Mouse (Mus musculus) embryonic facial prominence, embryonic 15.5 days (tissue): ENCODE measurements around the gene Leng8. TPM values are rescaled to one million over a fixed set of nuclear protein-coding genes. Genes with fewer than 3 reads are reported as not detected.

Experiments used
- ATAC-seq: fragments of 200-750 bp; cut with Nextera tagmentation; 2 replicates; pipeline ENCODE4 v1.8.0; 2017; ENCODE audit warnings: low read depth, moderate TSS enrichment; ENCODE audit not compliant: insufficient number of reproducible peaks, low FRiP score, low TSS enrichment
- H3K27ac ChIP-seq: fragments of 300-500 bp; sonication (generic); replicated peaks from 2 replicates; pipeline ENCODE4 v1.5.1; 2015; ENCODE audit warnings: mild to moderate bottlenecking, inconsistent platforms
- H3K27me3 ChIP-seq: fragments of 300-500 bp; sonication (generic); 2 replicates; pipeline ENCODE4 v1.6.1; 2015; ENCODE audit warnings: inconsistent platforms
- H3K36me3 ChIP-seq: fragments of 300-500 bp; sonication (generic); 2 replicates; pipeline ENCODE4 v1.6.1; 2015; ENCODE audit warnings: mild to moderate bottlenecking, inconsistent platforms
- H3K4me1 ChIP-seq: fragments of 300-500 bp; sonication (generic); 2 replicates; pipeline ENCODE4 v1.6.1; 2015; ENCODE audit warnings: inconsistent platforms
- H3K4me2 ChIP-seq: fragments of 300-500 bp; sonication (generic); replicated peaks from 2 replicates; pipeline ENCODE4 v1.6.1; 2015; ENCODE audit warnings: mild to moderate bottlenecking, inconsistent platforms
- H3K4me3 ChIP-seq: fragments of 300-500 bp; sonication (generic); replicated peaks from 2 replicates; pipeline ENCODE4 v1.5.1; 2015; ENCODE audit warnings: mild to moderate bottlenecking, inconsistent platforms
- H3K9ac ChIP-seq: fragments of 300-500 bp; sonication (generic); 2 replicates; pipeline ENCODE4 v1.6.1; 2015; ENCODE audit warnings: inconsistent platforms
- H3K9me3 ChIP-seq: fragments of 300-500 bp; sonication (generic); replicated peaks from 2 replicates; pipeline ENCODE4 v1.6.1; 2016; ENCODE audit warnings: inconsistent platforms
- whole genome bisulfite sequencing: fragments of 180-500 bp; shearing (Covaris S2); methylation state at CpG from one replicate; pipeline ENCODE4 v1.1.7; 2015; 5-methylcytosine and 5-hydroxymethylcytosine counted together
- polyA plus RNA-seq: library from polyadenylated mRNA; unstranded; fragments of >200 nt; fragmentation: Nextera tagmentation; extraction: Ambion mirVana; gene quantifications from 2 replicates; pipeline ENCODE4 v1.2.1, GENCODE M21; 2015

The Leng8 gene
- polyA plus RNA-seq, 1 experiment from 2014 or later: 82.2 TPM

- no peaks in the 10 kb centered on the region for H3K9me3 ChIP-seq
- H3K4me3 ChIP-seq: no peak overlapping the region
- no peak for ATAC-seq
- no peaks in the 10 kb centered on the region for H3K36me3 ChIP-seq
- H3K4me1 ChIP-seq: peaks cover 16% of the 10 kb centered on the region
- H3K27ac ChIP-seq: no peak overlapping the region
- H3K27me3 ChIP-seq: no peaks in the 10 kb centered on the region
- no peak overlapping the region; the same call in 1 of the 2 replicates for H3K9ac ChIP-seq
- no peak overlapping the region for H3K4me2 ChIP-seq
- 34% methylated on average over 6 of the region's 6 CpGs for WGBS
These were observed 8.0 kb upstream of the Leng8 start for GRCm38 (mm10) chr7:4128860-4129259.

DNA sequence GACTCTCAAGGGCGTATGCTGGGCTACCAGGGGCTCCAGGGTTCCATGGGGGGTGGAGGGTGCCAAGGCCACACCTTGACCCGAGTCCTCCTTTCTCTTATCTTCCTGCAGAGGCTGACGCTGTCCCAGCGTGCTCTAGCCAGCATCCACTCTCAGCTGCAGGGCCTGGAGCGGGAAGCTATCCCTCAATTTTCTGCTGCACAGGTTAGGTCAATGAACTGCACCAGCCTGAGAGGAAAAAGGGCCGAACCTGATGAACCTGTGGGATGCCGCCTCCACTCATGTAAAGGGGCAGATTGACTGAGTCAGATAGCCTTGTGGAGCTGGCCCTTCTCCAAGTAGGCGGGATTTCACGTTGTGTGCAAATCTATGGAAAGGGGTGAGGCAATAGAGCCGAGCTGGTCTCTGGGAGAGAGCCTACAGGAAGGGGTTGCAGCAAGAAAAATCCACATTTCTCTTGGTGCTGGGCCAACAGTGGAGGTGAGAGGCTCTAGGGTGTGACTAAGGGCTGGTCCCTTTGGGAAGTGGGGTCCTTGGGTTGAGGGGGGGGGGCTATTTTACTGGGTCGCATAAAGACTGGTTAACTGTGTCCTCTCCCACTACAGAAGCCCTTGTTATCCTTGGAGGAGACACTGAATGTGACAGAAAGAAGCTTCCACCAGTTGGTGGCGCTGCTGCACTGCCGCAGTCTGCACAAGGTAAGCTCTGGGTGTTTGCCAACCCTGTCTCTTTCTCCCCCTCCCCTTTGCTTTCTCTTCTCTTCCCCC, 6.0 kb upstream of the Leng8 start:
- Histone ChIP-seq H3K9ac (no peak overlapping the region), H3K4me1 (peaks cover 7% of the 10 kb centered on the region; the same call in 1 of the 2 replicates), H3K27me3 (no peaks in the 10 kb centered on the region), H3K4me2 (peak overlapping the region; percentile 24; the same call in 1 of the 2 replicates), H3K4me3 (no peak overlapping the region), H3K9me3 (no peaks in the 10 kb centered on the region), H3K36me3 (no peaks in the 10 kb centered on the region), H3K27ac (0 out of 2 replicates have a peak overlapping the region, but pooled peaks have one; percentile 17)
- peak; percentile 17; the same call in 1 of the 2 replicates for ATAC-seq
- WGBS: 36% methylated on average over 13 of the region's 13 CpGs

DNA sequence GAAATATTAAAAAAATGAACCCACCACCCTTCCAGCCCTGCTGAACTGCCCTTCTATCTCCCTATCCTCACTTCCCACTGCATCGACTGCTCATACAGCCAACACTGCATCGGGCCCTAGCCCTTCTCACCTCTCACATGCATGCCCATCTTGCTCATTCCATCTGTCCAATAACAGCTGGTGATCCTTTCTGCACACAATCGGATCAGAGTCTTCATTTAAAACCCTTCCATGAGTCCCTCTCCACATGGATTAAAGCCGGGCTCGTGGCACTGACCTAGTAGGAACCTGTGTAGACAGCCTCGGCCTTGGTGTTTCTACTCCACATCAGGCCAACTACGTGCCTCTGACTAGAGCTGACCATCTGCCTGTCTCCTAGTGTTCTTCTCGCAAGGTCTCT, 4.9 kb upstream of the Leng8 start:
- no peak for ATAC-seq
- no peak overlapping the region for H3K9ac ChIP-seq

DNA sequence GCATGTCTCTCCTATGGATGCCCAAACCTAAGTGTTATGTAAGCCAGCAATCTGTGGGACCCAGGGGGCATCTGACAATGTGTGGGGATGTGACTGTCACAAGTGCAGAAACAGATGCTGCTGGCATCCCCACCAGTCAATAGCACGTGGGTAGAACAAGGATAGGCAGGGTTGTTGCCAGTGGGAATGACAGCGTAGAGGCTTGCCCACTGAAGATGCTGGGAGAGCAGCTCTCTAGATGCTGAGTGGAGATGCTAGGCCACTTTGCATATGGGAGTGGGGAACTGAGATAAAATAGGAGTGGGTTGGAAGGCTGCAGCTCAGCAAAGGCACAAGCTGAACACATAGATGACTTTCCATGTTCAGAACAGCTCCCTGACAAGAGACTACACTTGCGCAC, 4.3 kb upstream of the Leng8 start:
- Histone ChIP-seq H3K9me3 (no peaks in the 10 kb centered on the region), H3K36me3 (no peaks in the 10 kb centered on the region), H3K9ac (no peak overlapping the region), H3K4me3 (no peak overlapping the region), H3K4me1 (peaks cover 8% of the 10 kb centered on the region), H3K27ac (no peak overlapping the region), H3K27me3 (no peaks in the 10 kb centered on the region), H3K4me2 (no peak overlapping the region)
- WGBS: 89% methylated on average over 3 of the region's 3 CpGs
- no peak for ATAC-seq

More for the DNA sequence above, 4.9 kb upstream of the Leng8 start:
- no peak overlapping the region for H3K4me2 ChIP-seq
- H3K9me3 ChIP-seq: no peaks in the 10 kb centered on the region
- WGBS: 88% methylated on average over 8 of the region's 8 CpGs
- H3K27me3 ChIP-seq: no peaks in the 10 kb centered on the region
- no peaks in the 10 kb centered on the region for H3K36me3 ChIP-seq
- peaks cover 7% of the 10 kb centered on the region; the same call in 1 of the 2 replicates for H3K4me1 ChIP-seq
- H3K27ac ChIP-seq: no peak overlapping the region
- no peak overlapping the region for H3K4me3 ChIP-seq

DNA sequence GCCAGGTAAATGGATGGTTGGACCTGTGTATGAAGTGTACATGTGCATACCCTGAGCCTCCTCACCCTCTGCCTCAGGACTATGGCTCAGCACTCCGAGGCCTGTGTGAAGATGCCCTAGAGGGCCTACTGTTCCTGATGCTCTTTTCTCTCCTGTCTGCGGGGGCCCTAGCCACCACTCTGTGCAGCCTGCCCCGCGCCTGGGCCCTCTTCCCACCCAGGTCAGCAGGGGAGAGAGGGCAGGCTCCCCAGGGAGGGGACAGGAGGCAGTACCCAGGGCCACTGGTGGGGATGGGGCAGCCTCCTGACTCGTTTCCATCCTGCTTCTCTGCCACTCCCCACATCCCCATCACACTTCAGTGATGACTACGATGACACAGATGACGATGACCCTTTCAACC, 3.8 kb upstream of the Leng8 start:
- Histone ChIP-seq H3K27me3 (no peaks in the 10 kb centered on the region), H3K4me2 (no peak overlapping the region), H3K9ac (no peak overlapping the region), H3K4me3 (no peak overlapping the region), H3K27ac (no peak overlapping the region), H3K36me3 (no peaks in the 10 kb centered on the region), H3K4me1 (peaks cover 12% of the 10 kb centered on the region), H3K9me3 (no peaks in the 10 kb centered on the region)
- 83% methylated on average over 7 of the region's 7 CpGs for WGBS
- ATAC-seq: no peak

- no peak overlapping the region for H3K4me2 ChIP-seq
- no peak overlapping the region for H3K4me3 ChIP-seq
- peaks cover 19% of the 10 kb centered on the region for H3K4me1 ChIP-seq
- no peak overlapping the region for H3K27ac ChIP-seq
- WGBS: 89% methylated on average over 5 of the region's 5 CpGs
- peaks cover 14% of the 10 kb centered on the region for H3K36me3 ChIP-seq
- ATAC-seq: no peak
- H3K9ac ChIP-seq: no peak overlapping the region
- H3K9me3 ChIP-seq: no peaks in the 10 kb centered on the region
- no peaks in the 10 kb centered on the region for H3K27me3 ChIP-seq
These were observed 1.9 kb upstream of the Leng8 start for GRCm38 (mm10) chr7:4134911-4135310.

DNA sequence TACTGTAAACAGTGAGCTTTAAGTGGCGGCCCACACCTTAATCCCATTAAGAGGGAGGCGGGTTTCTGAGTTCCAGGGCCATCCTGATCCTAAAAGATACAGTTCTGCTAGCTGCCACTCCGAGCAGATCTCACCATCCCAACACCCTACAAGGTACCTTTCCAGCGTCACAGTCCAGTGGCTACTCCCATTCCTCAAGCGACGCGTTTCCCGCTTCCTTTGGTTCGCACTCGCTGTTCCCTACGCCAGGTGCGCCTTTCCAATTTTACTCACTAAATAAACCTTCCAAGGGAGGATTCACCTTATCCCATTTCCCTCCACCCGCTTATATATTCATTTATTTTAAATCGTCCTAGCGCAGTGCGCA, 452 bp upstream of the Leng8 start:
- peaks cover 29% of the 10 kb centered on the region for H3K36me3 ChIP-seq

DNA sequence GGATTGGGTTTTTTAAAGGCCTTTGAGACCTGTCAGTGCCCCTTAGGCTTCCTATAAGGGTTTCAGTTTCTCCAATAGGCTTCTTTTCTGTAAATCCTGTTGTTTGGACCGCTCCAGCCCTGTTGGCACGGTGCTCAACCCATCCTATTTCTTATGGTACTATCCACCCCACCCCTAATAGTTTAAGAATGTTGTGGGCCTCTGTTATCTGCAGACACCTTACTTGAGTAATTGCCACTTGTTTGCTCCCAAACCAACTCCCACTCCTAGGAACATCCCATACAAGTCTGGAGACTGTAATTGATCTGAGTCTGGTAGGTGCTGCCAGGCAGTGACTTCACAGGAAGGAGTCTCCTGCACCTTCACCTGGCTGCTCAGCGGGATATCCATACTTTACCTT, 907 bp downstream of the Leng8 start:
- peaks cover 43% of the 10 kb centered on the region for H3K36me3 ChIP-seq
- H3K4me3 ChIP-seq: peak overlapping the region; percentile 96
- H3K9me3 ChIP-seq: no peaks in the 10 kb centered on the region
- ATAC-seq: no peak
- H3K27ac ChIP-seq: peak overlapping the region; percentile 97
- H3K4me1 ChIP-seq: peaks cover 14% of the 10 kb centered on the region
- H3K4me2 ChIP-seq: peak overlapping the region; percentile 68
- 49% methylated on average over 3 of the region's 3 CpGs for WGBS
- H3K27me3 ChIP-seq: no peaks in the 10 kb centered on the region
- H3K9ac ChIP-seq: peak overlapping the region; percentile 75

More for the DNA sequence above, 452 bp upstream of the Leng8 start:
- peak overlapping the region; percentile 68 for H3K9ac ChIP-seq
- H3K4me1 ChIP-seq: peaks cover 16% of the 10 kb centered on the region
- no peaks in the 10 kb centered on the region for H3K27me3 ChIP-seq
- H3K27ac ChIP-seq: peak overlapping the region; percentile 97
- H3K4me2 ChIP-seq: peak overlapping the region; percentile 72
- no peak for ATAC-seq
- H3K4me3 ChIP-seq: peak overlapping the region; percentile 96
- under 1% methylated on average over 16 of the region's 16 CpGs for WGBS
- no peaks in the 10 kb centered on the region for H3K9me3 ChIP-seq

- H3K4me2 ChIP-seq: peak overlapping the region; percentile 68
- ATAC-seq: no peak
- WGBS: 78% methylated on average over 2 of the region's 2 CpGs
- H3K27me3 ChIP-seq: no peaks in the 10 kb centered on the region
- peak overlapping the region; percentile 96 for H3K4me3 ChIP-seq
- H3K27ac ChIP-seq: 0 out of 2 replicates have a peak overlapping the region, but pooled peaks have one; percentile 97
- peaks cover 47% of the 10 kb centered on the region for H3K36me3 ChIP-seq
- peak overlapping the region; percentile 4; the same call in 1 of the 2 replicates for H3K9ac ChIP-seq
- peaks cover 14% of the 10 kb centered on the region for H3K4me1 ChIP-seq
- H3K9me3 ChIP-seq: no peaks in the 10 kb centered on the region
These were observed 1.3 kb downstream of the Leng8 start for GRCm38 (mm10) chr7:4138181-4138580.

GRCm38 (mm10) chr7:4138671-4139070, 1.8 kb downstream of the Leng8 start:
- no peaks in the 10 kb centered on the region for H3K27me3 ChIP-seq
- 90% methylated on average over 7 of the region's 7 CpGs for WGBS
- peaks cover 52% of the 10 kb centered on the region for H3K36me3 ChIP-seq
- H3K4me2 ChIP-seq: no peak overlapping the region
- no peaks in the 10 kb centered on the region for H3K9me3 ChIP-seq
- H3K4me3 ChIP-seq: peak overlapping the region; percentile 96; the same call in 1 of the 2 replicates
- H3K4me1 ChIP-seq: peaks cover 14% of the 10 kb centered on the region
- ATAC-seq: no peak
- H3K9ac ChIP-seq: no peak overlapping the region
- H3K27ac ChIP-seq: no peak overlapping the region

GRCm38 (mm10) chr7:4139391-4139790, 2.6 kb downstream of the Leng8 start:
- Histone ChIP-seq H3K27me3 (no peaks in the 10 kb centered on the region), H3K4me2 (no peak overlapping the region), H3K9me3 (no peaks in the 10 kb centered on the region), H3K27ac (no peak overlapping the region), H3K36me3 (peaks cover 59% of the 10 kb centered on the region), H3K9ac (no peak overlapping the region), H3K4me1 (peaks cover 14% of the 10 kb centered on the region), H3K4me3 (no peak overlapping the region)
- WGBS: 89% methylated on average over 5 of the region's 5 CpGs
- no peak for ATAC-seq
